Mouse (Mus musculus) ES-Bruce4 (cell line): ENCODE results near the gene S100b.

Experiments used
- CTCF ChIP-seq: IDR thresholded peaks from one replicate; pipeline ENCODE4 v1.8.1; 2011; ENCODE audit warnings: low read depth, low read length
- POLR2A ChIP-seq: IDR thresholded peaks from one replicate; pipeline ENCODE4 v1.8.1; 2011; ENCODE audit warnings: low read length; ENCODE audit not compliant: insufficient read depth

GRCm38 (mm10) chr10:76246601-76247000, 7.1 kb upstream of the S100b start:
- TF ChIP-seq CTCF = no peak
- no peak for TF ChIP-seq POLR2A
